Mouse (Mus musculus) CD4-positive, CD25-positive, alpha-beta regulatory T cell, adult 4 months (primary cell): ENCODE data around the gene Rfx2. TPM values are rescaled to one million over a fixed set of nuclear protein-coding genes. Genes with fewer than 3 reads are reported as not detected.

Experiments used
- ATAC-seq: one replicate; pipeline ENCODE4 v1.8.0; 2017
- polyA plus RNA-seq, 2 experiments: library from polyadenylated mRNA; unstranded; fragments of 100-300 nt; shearing (Covaris generic); gene quantifications; one replicate each; pipeline ENCODE4 v1.2.1; 2017

Gene Rfx2
- polyA plus RNA-seq, 2 experiments from 2014 or later: 1.2 to 2.1 TPM

- ATAC-seq: no peak
Measured at GRCm38 (mm10) chr17:56832918-56833317, 2.1 kb upstream of the Rfx2 start.

GRCm38 (mm10) chr17:56831111-56831816 is 451 bp upstream of the Rfx2 start:
- ATAC-seq: peak; percentile 100

GRCm38 (mm10) chr17:56829795-56830194 is 1.0 kb downstream of the Rfx2 start:
- no peak for ATAC-seq

GRCm38 (mm10) chr17:56829171-56829570 is 1.6 kb downstream of the Rfx2 start:
- ATAC-seq: no peak

GRCm38 (mm10) chr17:56826718-56827117 is 4.1 kb downstream of the Rfx2 start:
- ATAC-seq: no peak

- ATAC-seq: no peak
Measured at GRCm38 (mm10) chr17:56823352-56823751, 7.5 kb downstream of the Rfx2 start.

GRCm38 (mm10) chr17:56822380-56822779 is 8.4 kb downstream of the Rfx2 start:
- ATAC-seq: no peak

GRCm38 (mm10) chr17:56819694-56820111 is 11.1 kb downstream of the Rfx2 start:
- peak; percentile 92 for ATAC-seq

- no peak for ATAC-seq
Measured at GRCm38 (mm10) chr17:56819032-56819545, 11.7 kb downstream of the Rfx2 start.

- ATAC-seq: no peak
Measured at GRCm38 (mm10) chr17:56818067-56818636, 12.7 kb downstream of the Rfx2 start.

- ATAC-seq: no peak
Measured at GRCm38 (mm10) chr17:56815057-56815345, 15.8 kb downstream of the Rfx2 start.

- ATAC-seq: no peak
Measured at GRCm38 (mm10) chr17:56814316-56815056, 16.3 kb downstream of the Rfx2 start.

- ATAC-seq: no peak
Measured at GRCm38 (mm10) chr17:56810245-56810644, 20.6 kb downstream of the Rfx2 start.

GRCm38 (mm10) chr17:56808518-56808917 is 22.3 kb downstream of the Rfx2 start:
- peak; percentile 87 for ATAC-seq

GRCm38 (mm10) chr17:56805784-56806183 is 25.0 kb downstream of the Rfx2 start:
- ATAC-seq: no peak

GRCm38 (mm10) chr17:56804952-56805351 is 25.9 kb downstream of the Rfx2 start:
- no peak for ATAC-seq

GRCm38 (mm10) chr17:56802065-56802464 is 28.7 kb downstream of the Rfx2 start:
- no peak for ATAC-seq

GRCm38 (mm10) chr17:56799276-56799675 is 31.5 kb downstream of the Rfx2 start:
- no peak for ATAC-seq

GRCm38 (mm10) chr17:56793614-56794319 is 37.0 kb downstream of the Rfx2 start:
- no peak for ATAC-seq

- ATAC-seq: no peak
Measured at GRCm38 (mm10) chr17:56792588-56792987, 38.2 kb downstream of the Rfx2 start.

- no peak for ATAC-seq
Measured at GRCm38 (mm10) chr17:56789286-56789685, 41.5 kb downstream of the Rfx2 start.

- no peak for ATAC-seq
Measured at GRCm38 (mm10) chr17:56788886-56789285, 41.9 kb downstream of the Rfx2 start.
